Mouse (Mus musculus) kidney, adult 8-10 months (tissue): Measurements from ENCODE around the gene Myo9b.
"Not testable (repeated sequence)": the region's sequence is repeated elsewhere in the genome, so short reads cannot be mapped to it uniquely, and the experiment has no call there.

ENCODE experiments used
- DNase-seq, 2 experiments: peaks; one replicate each; pipeline ENCODE4 v3.0.0; 2022

The Myo9b gene

GRCm38 (mm10) chr8:71272286-71273150 is at the start of gene Myo9b, which contains the start of gene Haus8:
Gene Myo9b (plus strand): TSS chr8:71272714.
Gene Haus8 (minus strand): TSS chr8:71272934.
- DNase-seq: peak; percentile 99

- peak; percentile 2 to 19 for DNase-seq
Measured at GRCm38 (mm10) chr8:71224560-71224959, 48.0 kb upstream of the Myo9b start.

- DNase-seq: no peak
Measured at GRCm38 (mm10) chr8:71242757-71243156, 29.8 kb upstream of the Myo9b start.

- no peak for DNase-seq
Measured at GRCm38 (mm10) chr8:71248203-71248602, 24.3 kb upstream of the Myo9b start.

GRCm38 (mm10) chr8:71256545-71257232 is 15.8 kb upstream of the Myo9b start:
- no peak for DNase-seq

- peak in 1 of 2 experiments; percentile 38 for DNase-seq
Measured at GRCm38 (mm10) chr8:71261234-71261633, 11.3 kb upstream of the Myo9b start.

- no peak for DNase-seq
Measured at GRCm38 (mm10) chr8:71267690-71268089, 4.8 kb upstream of the Myo9b start.

- DNase-seq: not testable (repeated sequence)
Measured at GRCm38 (mm10) chr8:71268286-71268685, 4.2 kb upstream of the Myo9b start.

- no peak for DNase-seq
Measured at GRCm38 (mm10) chr8:71271630-71272029, 884 bp upstream of the Myo9b start.

- peak; percentile 32 to 49 for DNase-seq
Measured at GRCm38 (mm10) chr8:71273151-71273510, 617 bp downstream of the Myo9b start.

GRCm38 (mm10) chr8:71274478-71274877 is 2.0 kb downstream of the Myo9b start:
- no peak for DNase-seq

- no peak for DNase-seq
Measured at GRCm38 (mm10) chr8:71276166-71276565, 3.7 kb downstream of the Myo9b start.

GRCm38 (mm10) chr8:71279409-71279808 is 6.9 kb downstream of the Myo9b start:
- not testable (repeated sequence) for DNase-seq

GRCm38 (mm10) chr8:71281731-71282130 is 9.2 kb downstream of the Myo9b start:
- not testable (repeated sequence) for DNase-seq

GRCm38 (mm10) chr8:71282621-71283020 is 10.1 kb downstream of the Myo9b start:
- no peak for DNase-seq

- not testable (repeated sequence) for DNase-seq
Measured at GRCm38 (mm10) chr8:71286223-71286622, 13.7 kb downstream of the Myo9b start.

- DNase-seq: no peak
Measured at GRCm38 (mm10) chr8:71288441-71288949, 16.0 kb downstream of the Myo9b start.

- DNase-seq: no peak
Measured at GRCm38 (mm10) chr8:71289098-71289497, 16.6 kb downstream of the Myo9b start.

- DNase-seq: no peak
Measured at GRCm38 (mm10) chr8:71290211-71290610, 17.7 kb downstream of the Myo9b start.

GRCm38 (mm10) chr8:71290911-71291310 is 18.4 kb downstream of the Myo9b start:
- no peak for DNase-seq

GRCm38 (mm10) chr8:71291351-71291750 is 18.8 kb downstream of the Myo9b start:
- no peak for DNase-seq

GRCm38 (mm10) chr8:71293930-71294329 is 21.4 kb downstream of the Myo9b start:
- not testable (repeated sequence) for DNase-seq

GRCm38 (mm10) chr8:71296188-71296621 is 23.7 kb downstream of the Myo9b start:
- DNase-seq: no peak

- no peak for DNase-seq
Measured at GRCm38 (mm10) chr8:71296784-71297183, 24.3 kb downstream of the Myo9b start.
